Mouse (Mus musculus) limb, embryonic 11.5 days (tissue): ENCODE measurements at regions not wholly inside any gene's neighbourhood (a gene's known extent, or its start where the extent isn't known, plus 50 kb on each side); places are given as distances from the start of the nearest gene placed in this dataset.

ENCODE experiments used
- ATAC-seq: fragments of 200-750 bp; cut with Nextera tagmentation; 2 replicates; pipeline ENCODE4 v1.8.0; 2017; ENCODE audit warnings: low read depth; ENCODE audit not compliant: insufficient number of reproducible peaks, low FRiP score, low TSS enrichment
- DNase-seq: peaks from one replicate; pipeline ENCODE4 v3.0.0-alpha.2; 2015; ENCODE audit warnings: low spot score
- H3K27ac ChIP-seq: fragments of 300-500 bp; sonication (generic); replicated peaks from 2 replicates; pipeline ENCODE4 v1.5.1; 2014; ENCODE audit warnings: low read depth, mild to moderate bottlenecking, low read length
- H3K27me3 ChIP-seq: fragments of 300-500 bp; sonication (generic); 2 replicates; pipeline ENCODE4 v1.6.1; 2014; ENCODE audit warnings: mild to moderate bottlenecking, low read length, mixed read lengths; ENCODE audit not compliant: control insufficient read depth, insufficient read depth
- H3K36me3 ChIP-seq: fragments of 300-500 bp; sonication (generic); 2 replicates; pipeline ENCODE4 v1.6.1; 2014; ENCODE audit warnings: mild to moderate bottlenecking, low read length, moderate library complexity, mixed read lengths; ENCODE audit not compliant: control insufficient read depth, insufficient read depth
- H3K4me1 ChIP-seq: fragments of 300-500 bp; sonication (generic); 2 replicates; pipeline ENCODE4 v1.6.1; 2014; ENCODE audit warnings: low read length, mixed read lengths; ENCODE audit not compliant: control insufficient read depth, insufficient read depth
- H3K4me2 ChIP-seq: fragments of 300-500 bp; sonication (generic); 2 replicates; pipeline ENCODE4 v1.6.1; 2014; ENCODE audit warnings: low read depth, mild to moderate bottlenecking, moderate library complexity; ENCODE audit not compliant: severe bottlenecking
- H3K4me3 ChIP-seq: fragments of 300-500 bp; sonication (generic); 2 replicates; pipeline ENCODE4 v1.5.1; 2014; ENCODE audit warnings: low read depth, low read length
- H3K9ac ChIP-seq: fragments of 300-500 bp; sonication (generic); 2 replicates; pipeline ENCODE4 v1.6.1; 2014; ENCODE audit warnings: mild to moderate bottlenecking, low read length
- H3K9me3 ChIP-seq: fragments of 300-500 bp; sonication (generic); 2 replicates; pipeline ENCODE4 v1.6.1; 2016; ENCODE audit warnings: low read length; ENCODE audit not compliant: control insufficient read depth
- WGBS: fragments of 180-500 bp; shearing (Covaris S2); extraction: QIAGEN DNeasy Blood & Tissue Kit; methylation state at CpG from one replicate; pipeline ENCODE4 v1.1.7; 2014; 5-methylcytosine and 5-hydroxymethylcytosine counted together

GRCm38 (mm10) chr13:102491370-102491769 lies 202.0 kb upstream of the Cd180 start:
- Histone ChIP-seq H3K4me2 (no peak overlapping the region), H3K27ac (no peak overlapping the region), H3K4me3 (no peak overlapping the region), H3K36me3 (no peaks in the 10 kb centered on the region), H3K4me1 (no peaks in the 10 kb centered on the region), H3K9me3 (no peaks in the 10 kb centered on the region), H3K27me3 (no peaks in the 10 kb centered on the region), H3K9ac (no peak overlapping the region)
- 87% methylated on average over 4 of the region's 4 CpGs for WGBS
- ATAC-seq (no peak), DNase-seq (no peak)

- WGBS = 56% methylated on average over 10 of the region's 10 CpGs
- Histone ChIP-seq H3K4me1 (no peaks in the 10 kb centered on the region), H3K27ac (no peak overlapping the region), H3K27me3 (no peaks in the 10 kb centered on the region; the same call in 1 of the 2 replicates), H3K4me2 (no peak overlapping the region), H3K9ac (no peak overlapping the region), H3K4me3 (no peak overlapping the region), H3K36me3 (no peaks in the 10 kb centered on the region), H3K9me3 (no peaks in the 10 kb centered on the region)
- ATAC-seq = no peak
- no peak for DNase-seq
Observed at GRCm38 (mm10) chr13:102504157-102504947, 189.0 kb upstream of the Cd180 start.

GRCm38 (mm10) chr13:102507226-102507625 lies 186.1 kb upstream of the Cd180 start:
- H3K4me3 ChIP-seq = no peak overlapping the region
- H3K27me3 ChIP-seq = no peaks in the 10 kb centered on the region; the same call in 1 of the 2 replicates
- H3K36me3 ChIP-seq = no peaks in the 10 kb centered on the region
- H3K4me1 ChIP-seq = no peaks in the 10 kb centered on the region; the same call in 1 of the 2 replicates
- H3K4me2 ChIP-seq = no peak overlapping the region
- H3K27ac ChIP-seq = no peak overlapping the region
- ATAC-seq (no peak), DNase-seq (no peak)
- WGBS = 81% methylated on average over 1 of the region's 1 CpGs
- H3K9me3 ChIP-seq = no peaks in the 10 kb centered on the region
- H3K9ac ChIP-seq = no peak overlapping the region

- DNase-seq (no peak), ATAC-seq (no peak)
- H3K9me3 ChIP-seq = no peaks in the 10 kb centered on the region
- H3K36me3 ChIP-seq = no peaks in the 10 kb centered on the region
- no peaks in the 10 kb centered on the region; the same call in 1 of the 2 replicates for H3K27me3 ChIP-seq
- H3K4me1 ChIP-seq = no peaks in the 10 kb centered on the region; the same call in 1 of the 2 replicates
- no peak overlapping the region for H3K27ac ChIP-seq
- H3K4me2 ChIP-seq = no peak overlapping the region
- no peak overlapping the region for H3K4me3 ChIP-seq
- H3K9ac ChIP-seq = no peak overlapping the region
Observed at GRCm38 (mm10) chr13:102507916-102508315, 185.4 kb upstream of the Cd180 start.

GRCm38 (mm10) chr13:102510733-102511279 lies 182.6 kb upstream of the Cd180 start:
- Histone ChIP-seq H3K4me1 (no peaks in the 10 kb centered on the region; the same call in 1 of the 2 replicates), H3K9ac (no peak overlapping the region), H3K27ac (no peak overlapping the region), H3K27me3 (no peaks in the 10 kb centered on the region; the same call in 1 of the 2 replicates), H3K4me3 (no peak overlapping the region), H3K4me2 (no peak overlapping the region), H3K9me3 (no peaks in the 10 kb centered on the region), H3K36me3 (no peaks in the 10 kb centered on the region)
- DNase-seq (peak; percentile 35), ATAC-seq (peak; percentile 91; the same call in 1 of the 2 replicates)
- WGBS = 12% methylated on average over 1 of the region's 1 CpGs

GRCm38 (mm10) chr13:102518169-102518882 lies 175.0 kb upstream of the Cd180 start:
- DNase-seq (peak; percentile 12), ATAC-seq (no peak)
- 84% methylated on average over 5 of the region's 5 CpGs for WGBS
- Histone ChIP-seq H3K27ac (no peak overlapping the region), H3K9ac (no peak overlapping the region), H3K36me3 (no peaks in the 10 kb centered on the region), H3K4me2 (no peak overlapping the region), H3K9me3 (no peaks in the 10 kb centered on the region), H3K4me1 (peaks cover 3% of the 10 kb centered on the region; the same call in 1 of the 2 replicates), H3K27me3 (no peaks in the 10 kb centered on the region), H3K4me3 (no peak overlapping the region)

- peaks cover 3% of the 10 kb centered on the region; the same call in 1 of the 2 replicates for H3K4me1 ChIP-seq
- no peaks in the 10 kb centered on the region for H3K27me3 ChIP-seq
- ATAC-seq (no peak), DNase-seq (peak; percentile 35)
- H3K27ac ChIP-seq = no peak overlapping the region
- H3K4me2 ChIP-seq = no peak overlapping the region
- no peaks in the 10 kb centered on the region for H3K36me3 ChIP-seq
- no peak overlapping the region for H3K9ac ChIP-seq
- no peak overlapping the region for H3K4me3 ChIP-seq
- 10% methylated on average over 1 of the region's 1 CpGs for WGBS
- no peaks in the 10 kb centered on the region for H3K9me3 ChIP-seq
Observed at GRCm38 (mm10) chr13:102521427-102521826, 171.9 kb upstream of the Cd180 start.

GRCm38 (mm10) chr13:102522080-102522479 lies 171.3 kb upstream of the Cd180 start:
- no peak overlapping the region for H3K27ac ChIP-seq
- no peaks in the 10 kb centered on the region for H3K9me3 ChIP-seq
- H3K4me2 ChIP-seq = no peak overlapping the region
- H3K9ac ChIP-seq = no peak overlapping the region
- no peaks in the 10 kb centered on the region for H3K27me3 ChIP-seq
- H3K36me3 ChIP-seq = no peaks in the 10 kb centered on the region
- ATAC-seq (no peak), DNase-seq (no peak)
- H3K4me1 ChIP-seq = peaks cover 3% of the 10 kb centered on the region; the same call in 1 of the 2 replicates
- no peak overlapping the region for H3K4me3 ChIP-seq
- WGBS = 52% methylated on average over 1 of the region's 1 CpGs
